Mouse (Mus musculus) frontal cortex, adult (tissue): ENCODE results near the gene Llgl2.

ENCODE experiments used
- ATAC-seq: cut with Nextera tagmentation; 2 replicates; pipeline ENCODE4 v1.9.2; 2017; ENCODE audit warnings: mild to moderate bottlenecking, moderate library complexity, mixed read lengths; ENCODE audit not compliant: low TSS enrichment

Llgl2 gene

GRCm38 (mm10) chr11:115904231-115904955, 80.5 kb downstream of the Llgl2 start:
- no peak for ATAC-seq
